8 mouse cellular contexts compared by ENCODE assay signal in the genomic region with DNA sequence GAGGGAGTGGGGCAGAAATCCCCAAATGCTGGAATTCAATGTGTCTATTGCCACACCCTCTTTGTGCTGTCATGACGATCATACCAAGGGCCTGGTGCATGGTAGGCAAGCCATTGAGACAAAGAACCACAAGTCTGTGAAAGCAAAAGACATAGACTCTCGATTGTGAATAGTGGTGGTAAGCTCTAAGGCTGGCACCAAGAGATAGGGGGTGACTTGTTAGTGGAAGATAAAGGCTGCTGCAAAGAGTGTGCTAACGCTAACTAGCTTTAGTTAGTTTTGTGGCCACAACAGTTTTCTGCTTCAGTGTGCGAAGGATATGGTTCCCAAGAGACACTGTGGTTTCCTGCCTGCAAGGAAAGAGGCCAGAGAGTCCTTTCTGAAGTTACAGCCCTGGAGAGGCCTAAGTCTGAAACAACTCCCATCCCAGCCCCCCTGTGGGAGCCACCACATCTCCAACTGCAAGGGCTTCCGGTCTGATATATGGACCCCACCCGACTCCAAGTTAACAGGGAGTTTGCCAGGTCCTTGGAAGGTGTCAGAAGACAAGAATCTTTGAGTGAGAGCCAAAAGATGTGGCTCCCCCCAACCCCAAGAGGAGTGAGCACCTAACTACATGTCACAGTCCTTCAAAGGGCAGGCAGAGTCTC. TPM values are rescaled to one million over a fixed set of nuclear protein-coding genes. Genes with fewer than 3 reads are reported as not detected.
DNase-seq lines count a peak whose midpoint lies in the region; ATAC-seq lines count a peak whose summit lies in the region.

No protein-coding gene starts in this region.

- peaks cover 27% of the 10 kb centered on the region for H3K4me1 ChIP-seq in embryonic facial prominence, embryonic 10.5 days
- H3K4me1 ChIP-seq in limb, embryonic 15.5 days = peaks cover 23% of the 10 kb centered on the region
- H3K4me1 ChIP-seq in neural tube, embryonic 14.5 days (ENCODE audit: control insufficient read depth, insufficient read depth, low read length) = 0 out of 2 replicates have a peak, but pooled peaks cover 4% of the 10 kb centered on the region

- no peaks in the 10 kb centered on the region for H3K36me3 ChIP-seq in embryonic facial prominence, embryonic 10.5 days (replicated peaks)
- no peaks in the 10 kb centered on the region for H3K36me3 ChIP-seq in limb, embryonic 15.5 days
- H3K36me3 ChIP-seq in neural tube, embryonic 14.5 days (ENCODE audit: control insufficient read depth, insufficient read depth, low read length) = no peaks in the 10 kb centered on the region

- peak overlapping the region; percentile 58; the same call in 1 of the 2 replicates for H3K4me3 ChIP-seq in embryonic facial prominence, embryonic 10.5 days
- H3K4me3 ChIP-seq in limb, embryonic 15.5 days = peak overlapping the region; percentile 5; the same call in 1 of the 2 replicates
- no peak overlapping the region for H3K4me3 ChIP-seq in neural tube, embryonic 14.5 days (ENCODE audit: low read depth, low read length)

- intact Hi-C loops in gastrocnemius, postnatal 14 days (cut with DNase I; ENCODE audit: low total_unique reads) = loop anchor here (5.0 kb wide), 2 partner anchors 40 to 85 kb away; no protein-coding TSS in a partner anchor

- 0 out of 2 replicates have a peak overlapping the region, but pooled peaks have one; percentile 24 for H3K27ac ChIP-seq in embryonic facial prominence, embryonic 10.5 days (replicated peaks)
- H3K27ac ChIP-seq in limb, embryonic 15.5 days = peak overlapping the region; percentile 91
- H3K27ac ChIP-seq in neural tube, embryonic 14.5 days (ENCODE audit: low read depth, low read length) = no peak overlapping the region

- no peak for ATAC-seq in limb, embryonic 15.5 days (ENCODE audit: insufficient number of reproducible peaks, low FRiP score, low TSS enrichment, low read depth)
- ATAC-seq in neural tube, embryonic 14.5 days (ENCODE audit: low read depth) = no peak

- no peak overlapping the region for H3K9ac ChIP-seq in limb, embryonic 15.5 days
- H3K9ac ChIP-seq in neural tube, embryonic 14.5 days (replicated peaks; ENCODE audit: low read depth, low read length) = no peak overlapping the region

- DNase-seq in gastrocnemius, adult 18-20 months (ENCODE audit: low spot score) = peak; percentile 53
- DNase-seq in gastrocnemius, postnatal 14 days = no peak
- no peak for DNase-seq in embryonic facial prominence, embryonic 10.5 days (ENCODE audit: low spot score)
- peak; percentile 43 for DNase-seq in heart, postnatal 4 days
- no peak for DNase-seq in left cerebral cortex, adult 8-10 months (ENCODE audit: low spot score in 2 of 2)
- DNase-seq in cerebellum, adult 8-10 months = no peak

- 78% methylated on average over 6 of the region's 6 CpGs for WGBS in embryonic facial prominence, embryonic 10.5 days
- 49% methylated on average over 6 of the region's 6 CpGs for WGBS in limb, embryonic 15.5 days
- WGBS in neural tube, embryonic 14.5 days = 66% methylated on average over 6 of the region's 6 CpGs

- no peaks in the 10 kb centered on the region for H3K27me3 ChIP-seq in embryonic facial prominence, embryonic 10.5 days (replicated peaks; ENCODE audit: low read depth, poor library complexity, severe bottlenecking)
- no peaks in the 10 kb centered on the region for H3K27me3 ChIP-seq in limb, embryonic 15.5 days
- H3K27me3 ChIP-seq in neural tube, embryonic 14.5 days (ENCODE audit: control insufficient read depth, insufficient read depth, low read length) = no peaks in the 10 kb centered on the region

- H3K4me2 ChIP-seq in limb, embryonic 15.5 days = peak overlapping the region; percentile 66
- peak overlapping the region; percentile 81; the same call in 1 of the 2 replicates for H3K4me2 ChIP-seq in neural tube, embryonic 14.5 days (ENCODE audit: low read depth, low read length)

- no peaks in the 10 kb centered on the region for H3K9me3 ChIP-seq in embryonic facial prominence, embryonic 10.5 days
- H3K9me3 ChIP-seq in limb, embryonic 15.5 days = no peaks in the 10 kb centered on the region
- H3K9me3 ChIP-seq in neural tube, embryonic 14.5 days (ENCODE audit: control insufficient read depth, low read length) = no peaks in the 10 kb centered on the region

RNA-seq across cellular contexts. Expression of a gene that starts 13.8 kb away (rescaled TPM):
- total RNA-seq in gastrocnemius, adult 18-20 months (2021) = not detected
- total RNA-seq in gastrocnemius, postnatal 14 days (2021) = under 1 TPM in 1 of 2 experiments, not detected in 1; 0.23 TPM
- polyA plus RNA-seq in embryonic facial prominence, embryonic 10.5 days (2016; fragmentation: Nextera tagmentation; extraction: Ambion mirVana) = 26.5 and 27.7 TPM in 2 replicates
- total RNA-seq in heart, postnatal 4 days (2021) = under 1 TPM; 0.26 to 0.54 TPM
- 9.9 and 12.1 TPM in 2 replicates for polyA plus RNA-seq in limb, embryonic 15.5 days (2015; fragmentation: Nextera tagmentation; extraction: Ambion mirVana)
- polyA plus RNA-seq in neural tube, embryonic 14.5 days (2014; fragmentation: Nextera tagmentation; extraction: Ambion mirVana) = 34.8 and 36.6 TPM in 2 replicates
- 10 to 100 TPM; 64.5 to 81.0 (median 79.2) TPM for total RNA-seq in left cerebral cortex, adult 8-10 months (2022)

RNA-seq across cellular contexts. Expression of a gene that starts 18.1 kb away (rescaled TPM):
- total RNA-seq in gastrocnemius, adult 18-20 months (2021) = not detected
- not detected for total RNA-seq in gastrocnemius, postnatal 14 days (2021)
- polyA plus RNA-seq in embryonic facial prominence, embryonic 10.5 days (2016; fragmentation: Nextera tagmentation; extraction: Ambion mirVana) = not detected in 2 replicates
- total RNA-seq in heart, postnatal 4 days (2021) = not detected
- polyA plus RNA-seq in limb, embryonic 15.5 days (2015; fragmentation: Nextera tagmentation; extraction: Ambion mirVana) = not detected in 2 replicates
- polyA plus RNA-seq in neural tube, embryonic 14.5 days (2014; fragmentation: Nextera tagmentation; extraction: Ambion mirVana) = not detected in 2 replicates
- not detected for total RNA-seq in left cerebral cortex, adult 8-10 months (2022)

RNA-seq across cellular contexts. Expression of a gene that starts 29.3 kb away (rescaled TPM):
- not detected for total RNA-seq in gastrocnemius, adult 18-20 months (2021)
- not detected for total RNA-seq in gastrocnemius, postnatal 14 days (2021)
- polyA plus RNA-seq in embryonic facial prominence, embryonic 10.5 days (2016; fragmentation: Nextera tagmentation; extraction: Ambion mirVana) = not detected in 2 replicates
- under 1 TPM in 1 of 2 experiments, not detected in 1; 0.56 TPM for total RNA-seq in heart, postnatal 4 days (2021)
- polyA plus RNA-seq in limb, embryonic 15.5 days (2015; fragmentation: Nextera tagmentation; extraction: Ambion mirVana) = 1.0 and 1.3 TPM in 2 replicates
- polyA plus RNA-seq in neural tube, embryonic 14.5 days (2014; fragmentation: Nextera tagmentation; extraction: Ambion mirVana) = 0.58 and 0.88 TPM in 2 replicates
- total RNA-seq in left cerebral cortex, adult 8-10 months (2022) = under 1 TPM in 2 of 4 experiments, not detected in 2; 0.87 to 0.88 TPM

RNA-seq across cellular contexts. Expression of a gene that starts 31.0 kb away (rescaled TPM):
- not detected for total RNA-seq in gastrocnemius, adult 18-20 months (2021)
- total RNA-seq in gastrocnemius, postnatal 14 days (2021) = not detected
- 9.4 and 9.6 TPM in 2 replicates for polyA plus RNA-seq in embryonic facial prominence, embryonic 10.5 days (2016; fragmentation: Nextera tagmentation; extraction: Ambion mirVana)
- total RNA-seq in heart, postnatal 4 days (2021) = under 1 TPM in 1 of 2 experiments, not detected in 1; 0.23 TPM
- 150 and 151 TPM in 2 replicates for polyA plus RNA-seq in limb, embryonic 15.5 days (2015; fragmentation: Nextera tagmentation; extraction: Ambion mirVana)
- not detected in 2 replicates for polyA plus RNA-seq in neural tube, embryonic 14.5 days (2014; fragmentation: Nextera tagmentation; extraction: Ambion mirVana)
- under 1 TPM in 1 of 4 experiments, not detected in 3; 0.57 TPM for total RNA-seq in left cerebral cortex, adult 8-10 months (2022)

RNA-seq across cellular contexts. Expression of a gene that starts 36.5 kb away (rescaled TPM):
- 10 to 100 TPM; 32.8 to 49.0 TPM for total RNA-seq in gastrocnemius, adult 18-20 months (2021)
- 10 to 100 TPM; 44.9 to 54.0 TPM for total RNA-seq in gastrocnemius, postnatal 14 days (2021)
- polyA plus RNA-seq in embryonic facial prominence, embryonic 10.5 days (2016; fragmentation: Nextera tagmentation; extraction: Ambion mirVana) = 42.6 and 44.7 TPM in 2 replicates
- 10 to 100 TPM; 79.3 to 83.8 TPM for total RNA-seq in heart, postnatal 4 days (2021)
- polyA plus RNA-seq in limb, embryonic 15.5 days (2015; fragmentation: Nextera tagmentation; extraction: Ambion mirVana) = 217 and 218 TPM in 2 replicates
- polyA plus RNA-seq in neural tube, embryonic 14.5 days (2014; fragmentation: Nextera tagmentation; extraction: Ambion mirVana) = 19.3 and 34.1 TPM in 2 replicates
- 10 to 100 TPM; 12.2 to 26.6 (median 17.7) TPM for total RNA-seq in left cerebral cortex, adult 8-10 months (2022)

Comparison
In these comparisons a context has a peak if more than half of its experiments do, and no peak if none do; other contexts are left out.
1. DNase-seq: peak in gastrocnemius, adult 18-20 months (single experiment) and heart, postnatal 4 days (single experiment); none in gastrocnemius, postnatal 14 days (single experiment), embryonic facial prominence, embryonic 10.5 days (single experiment), left cerebral cortex, adult 8-10 months (0 of 2) and cerebellum, adult 8-10 months (single experiment).
2. RNA of a gene that starts 13.8 kb away (total RNA-seq): 64.5 to 81.0 TPM in left cerebral cortex, adult 8-10 months; 0.26 to 0.54 TPM in heart, postnatal 4 days, 0.23 TPM in gastrocnemius, postnatal 14 days and not detected in gastrocnemius, adult 18-20 months; every median in the first group is over 10 times any median in the second.